Mouse (Mus musculus) bone marrow, adult 2 months (tissue): ENCODE data around the gene Mbd3. TPM values are rescaled to one million over a fixed set of nuclear protein-coding genes. Genes with fewer than 3 reads are reported as not detected.

Experiments used
- H3K27ac ChIP-seq: fragments of 200-500 bp; 2 replicates; pipeline ENCODE4 v1.5.1; 2012; ENCODE audit warnings: low read depth, mild to moderate bottlenecking, control low read depth, inconsistent platforms, low read length; ENCODE audit not compliant: control insufficient read depth, poor library complexity, insufficient read depth
- H3K4me1 ChIP-seq: fragments of 200-500 bp; 2 replicates; pipeline ENCODE4 v1.6.1; 2011; ENCODE audit warnings: low read length; ENCODE audit not compliant: control insufficient read depth, insufficient read depth
- H3K4me3 ChIP-seq: fragments of 200-500 bp; replicated peaks from 2 replicates; pipeline ENCODE3; 2011; ENCODE audit warnings: mild to moderate bottlenecking, low read depth, low read length, control low read depth; ENCODE audit not compliant: control insufficient read depth
- CTCF ChIP-seq: fragments of 200-500 bp; IDR thresholded peaks from 2 replicates; pipeline ENCODE4 v1.5.1; 2011; ENCODE audit warnings: low read length, control low read depth; ENCODE audit not compliant: control insufficient read depth, insufficient read depth
- POLR2A ChIP-seq: fragments of 200-500 bp; IDR thresholded peaks from 2 replicates; pipeline ENCODE4 v1.6.1; 2011; ENCODE audit warnings: low read depth, mild to moderate bottlenecking, control low read depth, low read length, borderline replicate concordance; ENCODE audit not compliant: control insufficient read depth
- WGBS: fragments of 180-500 bp; shearing (Covaris S2); methylation state at CpG from one replicate; pipeline ENCODE4 v1.1.7; 2018; 5-methylcytosine and 5-hydroxymethylcytosine counted together
- polyA plus RNA-seq: library from polyadenylated mRNA; stranded (reverse); fragments of >200 nt; gene quantifications from 2 replicates; pipeline ENCODE4 v1.2.4, GENCODE M21; 2011; ENCODE audit warnings: low replicate concordance; ENCODE audit not compliant: missing spikeins, insufficient read depth, insufficient read length

The Mbd3 gene
- polyA plus RNA-seq, 1 experiment = 82.0 TPM

DNA sequence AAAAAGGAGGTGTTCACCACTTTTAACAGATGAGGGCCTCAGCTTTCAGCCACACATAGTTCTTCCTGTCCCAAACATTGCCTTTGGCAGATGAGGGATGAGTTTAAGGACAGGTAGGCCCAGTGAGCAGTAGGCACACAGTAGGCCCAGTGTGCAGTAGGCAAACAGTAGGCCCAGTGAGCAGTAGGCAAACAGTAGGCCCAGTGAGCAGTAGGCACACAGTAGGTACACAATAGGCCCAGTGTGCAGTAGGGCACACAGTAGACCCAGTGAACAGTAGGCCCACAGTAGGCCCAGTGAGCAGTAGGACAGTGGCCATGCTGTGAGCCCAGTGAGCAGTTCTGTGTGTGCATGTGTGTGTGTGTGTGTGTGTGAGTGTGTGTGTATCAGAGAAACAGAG, 40.7 kb upstream of the Mbd3 start:
- no peak overlapping the region for H3K27ac ChIP-seq
- no peak for TF ChIP-seq CTCF
- TF ChIP-seq POLR2A = no peak

DNA sequence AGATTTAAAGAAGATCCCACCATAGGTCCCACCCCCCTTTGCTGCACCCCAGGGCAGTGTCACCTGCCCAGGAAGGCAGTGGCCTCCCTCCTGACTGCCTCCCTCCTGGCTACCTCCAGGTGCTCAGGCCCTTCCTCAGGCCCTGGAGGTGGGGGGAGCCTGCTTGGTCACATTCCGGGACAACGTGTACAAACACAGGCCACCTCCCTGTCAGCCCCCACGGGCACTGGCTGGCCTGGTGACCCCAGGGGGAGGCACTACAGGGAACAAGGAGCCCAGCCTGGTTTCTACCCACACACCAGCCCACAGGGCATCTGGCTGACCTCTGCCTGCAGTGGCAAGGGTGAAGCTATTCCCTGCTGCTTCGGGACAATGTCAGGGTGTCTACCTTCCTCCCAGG, 38.6 kb upstream of the Mbd3 start:
- peaks cover 5% of the 10 kb centered on the region; the same call in 1 of the 2 replicates for H3K4me1 ChIP-seq
- H3K4me3 ChIP-seq = no peak overlapping the region
- no peak overlapping the region for H3K27ac ChIP-seq
- TF ChIP-seq CTCF = no peak
- TF ChIP-seq POLR2A = no peak
- 83% methylated on average over 4 of the region's 4 CpGs for WGBS

More for the DNA sequence above, 40.7 kb upstream of the Mbd3 start:
- H3K4me1 ChIP-seq = peaks cover 3% of the 10 kb centered on the region; the same call in 1 of the 2 replicates
- H3K4me3 ChIP-seq = no peak overlapping the region

DNA sequence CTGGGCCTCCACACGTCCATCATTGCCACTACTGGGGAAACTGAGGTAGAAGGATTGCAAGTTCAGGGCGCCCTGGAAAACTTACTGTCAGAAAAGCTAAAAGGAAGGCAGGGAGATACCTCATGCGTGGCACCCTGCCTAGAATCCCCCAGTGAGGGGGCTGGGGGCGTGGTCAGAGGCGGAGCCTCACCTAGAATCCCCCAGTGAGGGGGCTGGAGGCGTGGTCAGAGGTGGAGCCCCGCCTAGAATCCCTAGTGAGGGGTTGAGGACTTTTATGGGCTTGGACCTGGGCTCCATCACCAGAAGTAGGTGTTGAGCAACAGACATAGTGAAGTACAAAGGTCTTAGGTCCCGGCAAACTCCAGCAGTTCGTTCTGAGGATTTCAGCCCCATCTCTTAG, 36.9 kb upstream of the Mbd3 start:
- Histone ChIP-seq H3K27ac (0 out of 2 replicates have a peak overlapping the region, but pooled peaks have one; percentile 24), H3K4me1 (peaks cover 5% of the 10 kb centered on the region; the same call in 1 of the 2 replicates), H3K4me3 (no peak overlapping the region)
- 28% methylated on average over 9 of the region's 9 CpGs for WGBS
- no peak for TF ChIP-seq CTCF
- no peak for TF ChIP-seq POLR2A

DNA sequence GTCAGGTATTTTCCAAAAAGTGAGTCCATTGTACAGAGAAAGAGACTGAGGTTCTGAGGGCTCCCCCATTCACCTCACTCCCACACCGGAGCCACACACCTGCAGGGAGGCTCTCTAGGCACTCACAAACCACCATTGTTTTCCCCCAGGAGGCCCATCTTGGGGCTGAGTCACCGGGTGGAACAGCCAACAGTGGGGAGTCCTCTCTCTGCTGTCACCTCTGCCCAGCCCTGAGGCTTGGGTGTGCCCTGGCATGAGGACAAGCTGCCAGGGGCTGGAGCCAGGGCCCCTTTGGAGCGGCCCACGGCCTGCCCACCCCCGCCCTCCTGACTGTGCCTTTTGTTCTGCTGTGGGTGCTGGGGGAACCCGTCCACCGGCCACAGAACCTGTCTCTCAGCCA, 36.4 kb upstream of the Mbd3 start:
- peaks cover 5% of the 10 kb centered on the region; the same call in 1 of the 2 replicates for H3K4me1 ChIP-seq
- 21% methylated on average over 7 of the region's 7 CpGs for WGBS
- TF ChIP-seq POLR2A (no peak; the same call in 1 of the 2 replicates), CTCF (no peak)
- no peak overlapping the region for H3K4me3 ChIP-seq
- H3K27ac ChIP-seq = 0 out of 2 replicates have a peak overlapping the region, but pooled peaks have one; percentile 24

DNA sequence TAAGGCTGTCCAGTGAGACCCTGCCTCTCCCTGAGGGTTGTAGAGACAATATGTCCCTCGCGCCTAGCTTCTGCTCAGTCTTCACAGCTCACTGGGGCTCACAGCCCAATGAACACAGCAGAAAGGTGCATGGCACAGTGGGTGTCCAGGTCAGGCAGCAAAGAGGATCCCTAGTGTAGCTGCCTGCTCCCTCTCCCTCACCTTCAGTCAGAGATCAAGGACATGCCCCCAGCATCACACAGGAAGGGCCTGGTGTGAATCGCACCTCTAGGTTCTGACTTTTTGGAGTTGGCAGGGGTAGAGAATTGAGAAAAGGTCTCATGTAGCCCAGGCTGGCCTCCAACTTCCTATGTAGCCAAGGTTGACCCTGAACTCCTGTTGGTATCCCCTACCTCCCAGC, 35.5 kb upstream of the Mbd3 start:
- TF ChIP-seq CTCF (no peak), POLR2A (no peak)
- H3K4me1 ChIP-seq = peaks cover 5% of the 10 kb centered on the region; the same call in 1 of the 2 replicates
- H3K4me3 ChIP-seq = no peak overlapping the region
- H3K27ac ChIP-seq = peak overlapping the region; percentile 9; the same call in 1 of the 2 replicates
- 80% methylated on average over 3 of the region's 3 CpGs for WGBS

DNA sequence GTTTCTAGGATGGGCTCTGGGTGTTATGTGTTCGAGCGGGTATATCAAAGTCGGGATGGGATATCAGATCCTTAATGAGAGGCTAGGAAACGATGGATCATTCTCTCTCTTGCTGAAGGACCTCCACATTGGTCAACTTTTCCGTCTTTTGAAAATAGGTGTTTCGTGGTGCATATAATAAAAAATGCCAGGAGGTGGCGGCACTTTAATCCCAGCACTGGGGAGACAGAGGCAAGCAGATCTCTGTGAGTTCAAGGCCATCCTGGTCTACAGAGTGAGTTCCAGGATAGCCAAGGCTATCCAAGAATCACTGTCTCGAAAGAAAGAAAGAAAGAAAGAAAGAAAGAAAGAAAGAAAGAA, 34.9 kb upstream of the Mbd3 start:
- peak overlapping the region; percentile 82 for H3K27ac ChIP-seq
- peak overlapping the region; percentile 51 for H3K4me3 ChIP-seq
- peaks cover 5% of the 10 kb centered on the region; the same call in 1 of the 2 replicates for H3K4me1 ChIP-seq
- 10% methylated on average over 8 of the region's 8 CpGs for WGBS
- no peak for TF ChIP-seq CTCF

DNA sequence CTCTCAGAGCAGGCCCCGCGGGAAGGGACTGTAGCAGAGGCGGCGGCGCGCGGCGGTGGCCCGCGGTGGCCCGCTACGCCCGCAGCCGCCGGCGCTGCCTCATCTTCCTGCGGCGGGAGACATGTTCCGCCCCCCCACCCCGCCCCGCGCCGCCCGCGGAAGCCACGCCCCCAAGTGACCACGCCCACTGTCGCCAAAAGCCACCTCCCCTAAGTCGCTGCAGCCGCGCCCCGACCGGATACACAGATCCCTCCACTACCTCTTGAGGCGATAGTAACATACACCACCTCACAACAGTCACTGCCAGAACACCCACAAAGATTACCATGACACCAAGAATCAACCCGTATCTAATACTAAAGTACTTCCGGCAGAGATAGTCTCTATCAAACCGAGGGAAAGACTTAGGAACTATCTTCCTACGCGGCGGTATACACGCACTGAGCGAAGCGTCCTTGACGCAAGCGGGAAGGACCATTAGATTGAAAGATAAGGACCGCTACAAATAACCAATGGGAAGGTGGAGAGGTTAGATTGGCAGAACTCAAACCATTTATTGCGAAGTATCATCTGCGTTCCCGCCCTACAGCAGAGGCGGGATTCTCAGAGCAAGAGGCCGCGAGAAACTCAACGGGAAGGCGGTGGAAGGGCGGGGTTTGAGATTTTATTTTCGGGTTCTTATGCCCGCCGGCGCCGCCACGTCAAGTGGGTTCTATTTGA, 34.3 kb upstream of the Mbd3 start, which contains the start of gene Tcf3:
Gene Tcf3 (minus strand): TSS at position 135 of the 720 bp plus-strand sequence.
- peaks cover 5% of the 10 kb centered on the region; the same call in 1 of the 2 replicates for H3K4me1 ChIP-seq
- TF ChIP-seq CTCF (no peak), POLR2A (peak; percentile 78; the same call in 1 of the 2 replicates)
- under 1% methylated on average over 61 of the region's 61 CpGs for WGBS
- H3K27ac ChIP-seq = peak within 1 kb of the TSS; percentile 82
- peak within 1 kb of the TSS; percentile 90 for H3K4me3 ChIP-seq

DNA sequence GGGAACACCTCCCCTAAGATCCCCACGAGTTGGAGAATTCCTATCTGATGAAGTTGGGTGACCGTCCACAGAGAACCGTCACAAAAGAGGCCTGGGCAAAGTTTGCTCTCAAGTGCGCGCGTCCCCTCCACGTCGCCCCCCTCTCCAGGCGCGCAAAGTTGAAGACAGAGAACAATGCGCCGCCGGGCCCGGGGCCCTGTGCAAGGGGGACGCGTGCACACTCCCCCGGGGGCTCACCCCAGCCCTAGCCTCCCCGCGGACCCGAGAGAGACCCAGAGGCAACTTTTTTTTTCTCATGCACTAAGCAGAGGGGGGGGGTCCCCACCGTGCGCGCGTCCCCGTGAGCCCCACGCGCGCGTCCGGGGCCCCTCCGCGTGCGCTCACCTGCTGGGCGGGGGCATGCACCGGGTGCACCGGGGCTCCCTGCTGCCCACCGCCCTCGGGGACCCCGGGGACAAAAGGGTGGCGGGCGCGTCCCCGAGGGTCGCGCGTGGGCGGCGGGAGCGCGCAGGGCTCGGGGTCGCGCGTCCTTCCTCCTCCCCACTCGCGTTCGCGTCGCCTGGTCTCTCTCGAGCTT, 33.7 kb upstream of the Mbd3 start:
- TF ChIP-seq POLR2A (no peak), CTCF (no peak)
- Histone ChIP-seq H3K4me1 (peaks cover 5% of the 10 kb centered on the region; the same call in 1 of the 2 replicates), H3K27ac (peak overlapping the region; percentile 82), H3K4me3 (peak overlapping the region; percentile 90)
- under 1% methylated on average over 60 of the region's 60 CpGs for WGBS
